8 mouse cellular contexts compared by ENCODE assay signal in the genomic region with DNA sequence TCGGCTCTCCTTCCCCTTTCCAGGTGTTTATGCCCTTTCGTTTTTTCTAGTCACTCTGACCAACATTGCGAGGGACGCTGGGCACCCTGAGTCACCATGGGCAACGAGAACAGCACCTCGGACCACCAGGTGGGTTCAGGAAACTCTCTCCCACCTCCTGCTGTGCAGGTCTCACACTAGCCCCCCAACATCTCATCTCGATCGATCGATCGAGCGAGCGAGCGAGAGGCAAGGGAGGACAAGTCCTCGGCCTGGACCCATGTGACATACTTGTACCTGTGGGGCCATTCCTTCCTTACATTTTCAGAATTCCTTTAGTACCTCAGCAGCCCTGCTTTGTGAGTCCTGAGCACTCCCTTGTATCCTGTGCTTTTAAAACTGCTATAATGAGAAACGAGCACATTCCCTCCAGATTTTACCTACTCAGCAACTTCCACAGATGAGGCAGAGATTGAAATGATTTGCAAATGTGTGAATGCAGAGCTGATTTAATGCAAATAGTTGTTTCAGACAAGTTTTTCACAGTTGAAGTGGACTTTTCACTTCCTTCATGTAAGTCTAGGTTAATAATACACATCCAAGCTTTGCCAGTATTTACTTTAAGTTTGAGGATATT. TPM values are rescaled to one million over a fixed set of nuclear protein-coding genes. Genes with fewer than 3 reads are reported as not detected.
DNase-seq lines count a peak whose midpoint lies in the region; ATAC-seq and TF ChIP-seq lines count a peak whose summit lies in the region.
"Had no signal": no experiment of that assay in that cellular context is flagged by ENCODE, and none has a peak within 500 bp of the region (broad histone marks: within the 10 kb centered on the region; RNA-seq: fewer than 3 reads in every experiment).

Gene Tacc2, plus strand, starts transcription at position 51 of the 616 bp plus-strand sequence.

- WGBS in forebrain, postnatal 0 days = 57% methylated on average over 15 of the region's 15 CpGs
- 59% methylated on average over 15 of the region's 15 CpGs for WGBS in hindbrain, embryonic 15.5 days
- WGBS in liver, embryonic 14.5 days (ENCODE audit: insufficient replicate concordance) = 28% methylated on average over 15 of the region's 15 CpGs

- H3K9ac ChIP-seq in MEL (ENCODE audit: control insufficient read depth, low read depth, low read length, poor library complexity, severe bottlenecking) = no peak within 1 kb of the TSS
- H3K9ac ChIP-seq in forebrain, postnatal 0 days = no peak within 1 kb of the TSS
- H3K9ac ChIP-seq in hindbrain, embryonic 15.5 days = no peak within 1 kb of the TSS
- H3K9ac ChIP-seq in liver, embryonic 14.5 days (replicated peaks) = no peak within 1 kb of the TSS

- H3K36me3 ChIP-seq in C2C12 (ENCODE audit: control insufficient read depth, insufficient read depth) = no peaks in the 10 kb centered on the region
- peaks cover 0 to 4% of the 10 kb centered on the region in 2 experiments; a peak in 2 of 4 replicates for H3K36me3 ChIP-seq in MEL (ENCODE audit: control insufficient read depth in 1 of 2, insufficient read depth in 2 of 2, low read length in 2 of 2)
- no peaks in the 10 kb centered on the region for H3K36me3 ChIP-seq in forebrain, postnatal 0 days (ENCODE audit: insufficient read depth)
- no peaks in the 10 kb centered on the region for H3K36me3 ChIP-seq in hindbrain, embryonic 15.5 days
- no peaks in the 10 kb centered on the region for H3K36me3 ChIP-seq in liver, embryonic 14.5 days (replicated peaks; ENCODE audit: control insufficient read depth, insufficient read depth, low read depth)

- no peak for ATAC-seq in forebrain, postnatal 0 days
- ATAC-seq in hindbrain, embryonic 15.5 days (ENCODE audit: low FRiP score, low read depth) = no peak
- no peak for ATAC-seq in liver, embryonic 14.5 days (ENCODE audit: insufficient read depth)
- no peak for ATAC-seq in activated CD4-positive, CD25-positive, alpha-beta regulatory T cell, adult 4 months

- H3K27me3 ChIP-seq in C2C12 (ENCODE audit: control insufficient read depth, insufficient read depth, insufficient read length) = no peaks in the 10 kb centered on the region
- no peaks in the 10 kb centered on the region for H3K27me3 ChIP-seq in MEL (ENCODE audit: control insufficient read depth in 1 of 2, insufficient read depth in 2 of 2, low read length in 2 of 2)
- H3K27me3 ChIP-seq in forebrain, postnatal 0 days (ENCODE audit: insufficient read depth, low read length) = no peaks in the 10 kb centered on the region
- no peaks in the 10 kb centered on the region for H3K27me3 ChIP-seq in hindbrain, embryonic 15.5 days
- no peaks in the 10 kb centered on the region for H3K27me3 ChIP-seq in liver, embryonic 14.5 days (ENCODE audit: control insufficient read depth, insufficient read depth, low read length)

- H3K4me1 ChIP-seq in MEL (ENCODE audit: control insufficient read depth in 1 of 2, insufficient read depth in 2 of 2, low read length in 2 of 2) = peaks cover 3 to 4% of the 10 kb centered on the region in 2 experiments; a peak in 2 of 4 replicates
- H3K4me1 ChIP-seq in forebrain, postnatal 0 days (ENCODE audit: insufficient read depth) = no peaks in the 10 kb centered on the region
- peaks cover 10% of the 10 kb centered on the region for H3K4me1 ChIP-seq in hindbrain, embryonic 15.5 days (replicated peaks)
- H3K4me1 ChIP-seq in liver, embryonic 14.5 days (replicated peaks; ENCODE audit: control insufficient read depth in 2 of 2, insufficient read depth in 2 of 2, low read length in 1 of 2) = peaks cover 0 to 4% of the 10 kb centered on the region in 2 experiments; a peak in 2 of 4 replicates

- no peak for TF ChIP-seq POLR2A in MEL (IDR thresholded peaks at IDR 0.05; ENCODE audit: control insufficient read depth in 1 of 2, insufficient read depth in 1 of 2, low read depth in 1 of 2, low read length in 2 of 2, poor library complexity in 1 of 2)

- H3ac ChIP-seq in C2C12 (ENCODE audit: control insufficient read depth, insufficient read length, low read depth) = no peak within 1 kb of the TSS

- no peaks in the 10 kb centered on the region for H3K79me3 ChIP-seq in C2C12 (ENCODE audit: low read depth)

- no peaks in the 10 kb centered on the region for H3K79me2 ChIP-seq in C2C12 (ENCODE audit: control insufficient read depth, insufficient read depth)
- H3K79me2 ChIP-seq in MEL (ENCODE audit: control insufficient read depth, insufficient read depth, low read length, poor library complexity) = no peaks in the 10 kb centered on the region

- DNase-seq in MEL (ENCODE audit: low read depth, low spot score) = no peak
- no peak for DNase-seq in forebrain, postnatal 0 days
- DNase-seq in liver, embryonic 14.5 days (ENCODE audit: low read depth in 3 of 3, low spot score in 3 of 3) = no peak
- DNase-seq in right cerebral cortex, postnatal 10 days (ENCODE audit: low spot score in 2 of 2) = no peak

- TF ChIP-seq EP300 in MEL (IDR thresholded peaks at IDR 0.05; ENCODE audit: low read depth in 1 of 2, low read length in 2 of 2) = no peak
- TF ChIP-seq EP300 in liver, embryonic 14.5 days (IDR thresholded peaks at IDR 0.05; ENCODE audit: low read depth) = no peak

- TF ChIP-seq RAD21 in MEL (IDR thresholded peaks at IDR 0.05; ENCODE audit: low read depth, low read length) = no peak

- H3K4me2 ChIP-seq in forebrain, postnatal 0 days (ENCODE audit: low read depth) = peak within 1 kb of the TSS; percentile 15; the same call in 1 of the 2 replicates
- H3K4me2 ChIP-seq in hindbrain, embryonic 15.5 days = peak within 1 kb of the TSS; percentile 17; the same call in 1 of the 2 replicates
- peak within 1 kb of the TSS; percentile 50 for H3K4me2 ChIP-seq in liver, embryonic 14.5 days (ENCODE audit: low read depth)

- H3K27ac ChIP-seq in MEL (ENCODE audit: control insufficient read depth, low read depth, low read length) = no peak within 1 kb of the TSS
- no peak within 1 kb of the TSS for H3K27ac ChIP-seq in forebrain, postnatal 0 days (ENCODE audit: low read depth, low read length)
- no peak within 1 kb of the TSS for H3K27ac ChIP-seq in hindbrain, embryonic 15.5 days (replicated peaks)
- H3K27ac ChIP-seq in liver, embryonic 14.5 days = no peak within 1 kb of the TSS

- no peaks in the 10 kb centered on the region for H3K9me3 ChIP-seq in MEL (replicated peaks; ENCODE audit: insufficient read depth, low read length)
- no peaks in the 10 kb centered on the region for H3K9me3 ChIP-seq in forebrain, postnatal 0 days (ENCODE audit: low read length)
- no peaks in the 10 kb centered on the region for H3K9me3 ChIP-seq in hindbrain, embryonic 15.5 days
- H3K9me3 ChIP-seq in liver, embryonic 14.5 days (ENCODE audit: control insufficient read depth, low read length) = no peaks in the 10 kb centered on the region

- TF ChIP-seq CTCF in C2C12 (IDR thresholded peaks at IDR 0.05; ENCODE audit: control insufficient read depth, insufficient read depth, insufficient read length) (no peak), MEL (IDR thresholded peaks at IDR 0.05 in 2 of 3, conservative IDR thresholded peaks at IDR 0.05 in 1 of 3; ENCODE audit: control insufficient read depth in 1 of 3, insufficient read depth in 1 of 3, low read depth in 2 of 3, low read length in 3 of 3, poor library complexity in 1 of 3, severe bottlenecking in 1 of 3) (no peak)
- TF ChIP-seq CTCF in forebrain, postnatal 0 days (IDR thresholded peaks at IDR 0.05; ENCODE audit: low read depth) = no peak
- TF ChIP-seq CTCF in liver, embryonic 14.5 days (IDR thresholded peaks at IDR 0.05; ENCODE audit: low read depth) = no peak

- H3K4me3 ChIP-seq in C2C12 (ENCODE audit: insufficient read depth, poor library complexity, severe bottlenecking) (no peak within 1 kb of the TSS), MEL (ENCODE audit: control insufficient read depth in 1 of 2, insufficient read depth in 1 of 2, low read depth in 2 of 2, low read length in 2 of 2) (no peak within 1 kb of the TSS)
- H3K4me3 ChIP-seq in forebrain, postnatal 0 days (ENCODE audit: low read depth, low read length) = no peak within 1 kb of the TSS
- no peak within 1 kb of the TSS for H3K4me3 ChIP-seq in hindbrain, embryonic 15.5 days
- peak within 1 kb of the TSS; percentile 22 to 28; a peak in 3 of 4 replicates for H3K4me3 ChIP-seq in liver, embryonic 14.5 days (ENCODE audit: insufficient read depth in 1 of 2, low read depth in 2 of 2, low read length in 2 of 2)
- H3K4me3 ChIP-seq: erythroblast, embryonic 14.5 days had no signal

TF ChIP-seq in C2C12, 6 proteins besides CTCF, POLR2A, EP300 and RAD21:
- TF ChIP-seq CEBPB (IDR thresholded peaks at IDR 0.05; ENCODE audit: low read depth) (no peak), MAX (IDR thresholded peaks at IDR 0.05) (no peak), MYOG (IDR thresholded peaks at IDR 0.05; ENCODE audit: control insufficient read depth, extremely low read depth, insufficient read length) (no peak), FOSL1 (IDR thresholded peaks at IDR 0.05; ENCODE audit: insufficient read depth, low read length, poor library complexity, severe bottlenecking) (no peak), MYOD1 (IDR thresholded peaks at IDR 0.05; ENCODE audit: control insufficient read depth, insufficient read length, low read depth) (no peak), USF1 (IDR thresholded peaks at IDR 0.05; ENCODE audit: low read depth) (no peak)

TF ChIP-seq in MEL, 35 proteins besides CTCF, POLR2A, EP300 and RAD21:
- no peak for TF ChIP-seq MAFK (IDR thresholded peaks at IDR 0.05; ENCODE audit: borderline replicate concordance, low read depth, low read length)
- TF ChIP-seq MYB (IDR thresholded peaks at IDR 0.05; ENCODE audit: low read depth, low read length) = no peak
- TF ChIP-seq GABPA (IDR thresholded peaks at IDR 0.05; ENCODE audit: low read depth, low read length) = no peak
- TF ChIP-seq ZMIZ1 (IDR thresholded peaks at IDR 0.05; ENCODE audit: low read depth, low read length) = no peak
- TF ChIP-seq HCFC1 (IDR thresholded peaks at IDR 0.05; ENCODE audit: low read depth, low read length) = no peak
TF ChIP-seq in MEL: peak in this region for 0.

RNA-seq across cellular contexts. Expression of gene Tacc2, which starts in this region (rescaled TPM):
- 44.8 TPM for polyA plus RNA-seq in C2C12 (2012; fragmentation: generic; extraction: Trizol)
- total RNA-seq in MEL (2012; rRNA removed) = 3.5 and 5.3 TPM in 2 replicates
- 10 to 100 TPM in 1 of 2 experiments, not detected in 1; 21.5 TPM for polyA plus RNA-seq in MEL (2012; ENCODE audit: insufficient read depth in 1 of 2, insufficient read length in 2 of 2, low read depth in 1 of 2, low replicate concordance in 2 of 2, missing spikeins in 1 of 2)
- 49.1 and 54.1 TPM in 2 replicates for total RNA-seq in forebrain, postnatal 0 days (2014; rRNA removed)
- 51.3 and 60.9 TPM in 2 replicates for polyA plus RNA-seq in forebrain, postnatal 0 days (2015; fragmentation: Nextera tagmentation; extraction: Ambion mirVana)
- 62.1 and 65.3 TPM in 2 replicates for polyA plus RNA-seq in hindbrain, embryonic 15.5 days (2015; fragmentation: Nextera tagmentation; extraction: Ambion mirVana)
- 1.6 and 2.0 TPM in 2 replicates for polyA plus RNA-seq in liver, embryonic 14.5 days (2012; rRNA removed)
- 2.3 and 2.4 TPM in 2 replicates for polyA plus RNA-seq in liver, embryonic 14.5 days (2014; fragmentation: Nextera tagmentation; extraction: Ambion mirVana)
- 1 to 10 TPM; 3.5 to 3.8 TPM for polyA plus RNA-seq in activated CD4-positive, CD25-positive, alpha-beta regulatory T cell, adult 4 months (2017; shearing (Covaris generic))

Comparison
In these comparisons a context has a peak if more than half of its experiments do, and no peak if none do; other contexts are left out.
1. H3K4me3 ChIP-seq: peak in liver, embryonic 14.5 days (2 of 2); none in C2C12 (single experiment), MEL (0 of 2), forebrain, postnatal 0 days (single experiment) and hindbrain, embryonic 15.5 days (single experiment).
2. Peak in every context shown above with its lines, with median percentiles within 50 percentile points of each other: H3K4me2 ChIP-seq.